Mouse (Mus musculus) liver, embryonic 16.5 days (tissue): Measurements from ENCODE around the gene Mcam. TPM values are rescaled to one million over a fixed set of nuclear protein-coding genes. Genes with fewer than 3 reads are reported as not detected.

ENCODE experiments used
- ATAC-seq: fragments of 200-750 bp; cut with Nextera tagmentation; 2 replicates; pipeline ENCODE4 v1.8.0; 2017; ENCODE audit warnings: low read depth, mild to moderate bottlenecking, moderate number of reproducible peaks, moderate library complexity
- H3K27ac ChIP-seq: fragments of 300-500 bp; sonication (generic); 2 replicates; pipeline ENCODE4 v1.5.1; 2014; ENCODE audit warnings: mild to moderate bottlenecking, low read length
- H3K27me3 ChIP-seq: fragments of 300-500 bp; sonication (generic); 2 replicates; pipeline ENCODE4 v1.6.1; 2014; ENCODE audit warnings: low read depth, low read length, mixed read lengths; ENCODE audit not compliant: control insufficient read depth, insufficient read depth
- H3K36me3 ChIP-seq: fragments of 300-500 bp; sonication (generic); 2 replicates; pipeline ENCODE4 v1.6.1; 2014; ENCODE audit warnings: mild to moderate bottlenecking; ENCODE audit not compliant: control insufficient read depth, insufficient read depth
- H3K4me1 ChIP-seq: fragments of 300-500 bp; sonication (generic); 2 replicates; pipeline ENCODE4 v1.6.1; 2014; ENCODE audit warnings: low read depth, low read length, mixed read lengths; ENCODE audit not compliant: control insufficient read depth
- H3K4me2 ChIP-seq: fragments of 300-500 bp; sonication (generic); 2 replicates; pipeline ENCODE4 v1.6.1; 2014; ENCODE audit warnings: low read depth, low read length, mixed read lengths
- H3K4me3 ChIP-seq: fragments of 300-500 bp; sonication (generic); 2 replicates; pipeline ENCODE4 v1.5.1; 2014; ENCODE audit warnings: low read depth, mild to moderate bottlenecking, low read length
- H3K9ac ChIP-seq: fragments of 300-500 bp; sonication (generic); 2 replicates; pipeline ENCODE4 v1.6.1; 2014; ENCODE audit warnings: low read depth, low read length
- H3K9me3 ChIP-seq: fragments of 300-500 bp; sonication (generic); replicated peaks from 2 replicates; pipeline ENCODE4 v1.6.1; 2016; ENCODE audit warnings: low read length; ENCODE audit not compliant: control insufficient read depth
- WGBS: fragments of 180-500 bp; shearing (Covaris S2); extraction: QIAGEN DNeasy Blood & Tissue Kit; methylation state at CpG from one replicate; pipeline ENCODE4 v1.1.7; 2014; ENCODE audit not compliant: insufficient replicate concordance; 5-methylcytosine and 5-hydroxymethylcytosine counted together
- polyA plus RNA-seq: library from polyadenylated mRNA; unstranded; fragments of >200 nt; fragmentation: Nextera tagmentation; extraction: Ambion mirVana; gene quantifications from 2 replicates; pipeline ENCODE4 v1.2.1, GENCODE M21; 2015

Mcam gene
- polyA plus RNA-seq, 1 experiment from 2014 or later = 5.6 TPM

DNA sequence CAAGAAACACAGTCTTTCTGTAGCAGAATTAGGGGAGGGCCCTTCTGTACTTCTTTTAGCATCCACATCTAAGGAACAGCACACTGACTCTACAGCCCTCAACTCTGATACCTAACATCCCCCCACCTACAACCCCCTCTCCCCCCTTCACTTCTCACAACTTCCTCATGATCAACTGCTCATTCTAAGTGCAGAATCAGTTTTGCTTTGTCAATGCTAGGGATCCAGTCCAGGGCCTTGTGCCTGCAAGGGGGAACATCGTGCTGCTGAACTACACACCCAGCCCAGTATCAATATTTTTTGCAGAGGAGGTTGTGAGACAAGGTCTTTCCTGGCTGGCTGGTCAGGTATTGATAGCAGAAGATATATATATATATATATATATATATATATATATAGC is 41.7 kb downstream of the Mcam start:
- Histone ChIP-seq H3K9ac (no peak overlapping the region), H3K36me3 (peaks cover 3% of the 10 kb centered on the region), H3K4me1 (peaks cover 2% of the 10 kb centered on the region; the same call in 1 of the 2 replicates), H3K27ac (no peak overlapping the region), H3K4me3 (no peak overlapping the region), H3K9me3 (no peaks in the 10 kb centered on the region), H3K27me3 (no peaks in the 10 kb centered on the region), H3K4me2 (no peak overlapping the region)
- WGBS = 19% methylated on average over 1 of the region's 1 CpGs
- ATAC-seq = no peak

- Histone ChIP-seq H3K4me2 (no peak overlapping the region), H3K27me3 (no peaks in the 10 kb centered on the region), H3K9ac (no peak overlapping the region), H3K4me3 (no peak overlapping the region), H3K4me1 (peaks cover 2% of the 10 kb centered on the region; the same call in 1 of the 2 replicates), H3K27ac (no peak overlapping the region), H3K36me3 (peaks cover 3% of the 10 kb centered on the region), H3K9me3 (no peaks in the 10 kb centered on the region)
- no peak for ATAC-seq
- WGBS = 33% methylated on average over 2 of the region's 2 CpGs
These were observed 43.1 kb downstream of the Mcam start for GRCm38 (mm10) chr9:44177405-44177804.

GRCm38 (mm10) chr9:44178389-44178788 is 44.1 kb downstream of the Mcam start:
- Histone ChIP-seq H3K9ac (no peak overlapping the region), H3K4me1 (peaks cover 2% of the 10 kb centered on the region; the same call in 1 of the 2 replicates), H3K9me3 (no peaks in the 10 kb centered on the region), H3K36me3 (no peaks in the 10 kb centered on the region; the same call in 1 of the 2 replicates), H3K27me3 (no peaks in the 10 kb centered on the region), H3K4me2 (no peak overlapping the region), H3K27ac (no peak overlapping the region), H3K4me3 (no peak overlapping the region)
- 75% methylated on average over 14 of the region's 14 CpGs for WGBS
- no peak for ATAC-seq

- no peak overlapping the region for H3K4me2 ChIP-seq
- no peaks in the 10 kb centered on the region for H3K27me3 ChIP-seq
- no peaks in the 10 kb centered on the region for H3K9me3 ChIP-seq
- 85% methylated on average over 12 of the region's 12 CpGs for WGBS
- H3K4me1 ChIP-seq = peaks cover 2% of the 10 kb centered on the region; the same call in 1 of the 2 replicates
- H3K9ac ChIP-seq = no peak overlapping the region
- no peaks in the 10 kb centered on the region; the same call in 1 of the 2 replicates for H3K36me3 ChIP-seq
- H3K4me3 ChIP-seq = no peak overlapping the region
- no peak for ATAC-seq
- no peak overlapping the region for H3K27ac ChIP-seq
These were observed 44.5 kb downstream of the Mcam start for GRCm38 (mm10) chr9:44178811-44179210.

DNA sequence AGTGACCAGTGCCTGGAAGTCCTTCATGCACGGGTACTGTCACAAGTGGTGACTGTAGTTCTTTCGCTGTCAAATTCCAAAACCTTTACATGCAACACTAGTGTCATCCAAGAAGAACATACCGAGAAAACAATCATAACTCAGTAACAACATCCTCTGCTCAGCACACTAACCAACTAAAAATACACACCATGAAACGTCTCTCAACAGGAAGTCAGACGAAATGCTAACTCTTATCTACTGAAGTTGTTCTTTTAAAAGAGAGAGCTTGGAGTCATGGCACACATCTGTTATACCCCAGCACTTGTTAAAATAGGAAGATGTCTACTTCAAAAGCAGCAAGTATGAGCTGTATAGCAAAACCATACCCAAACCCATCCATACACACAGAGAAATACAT is 47.3 kb downstream of the Mcam start:
- Histone ChIP-seq H3K9me3 (no peaks in the 10 kb centered on the region), H3K9ac (no peak overlapping the region), H3K27me3 (no peaks in the 10 kb centered on the region), H3K36me3 (no peaks in the 10 kb centered on the region; the same call in 1 of the 2 replicates), H3K4me3 (no peak overlapping the region), H3K4me2 (no peak overlapping the region), H3K27ac (no peak overlapping the region), H3K4me1 (peaks cover 2% of the 10 kb centered on the region; the same call in 1 of the 2 replicates)
- 42% methylated on average over 5 of the region's 5 CpGs for WGBS
- ATAC-seq = no peak

- Histone ChIP-seq H3K4me1 (peaks cover 3% of the 10 kb centered on the region), H3K9ac (no peak overlapping the region), H3K4me3 (no peak overlapping the region), H3K4me2 (no peak overlapping the region), H3K27me3 (no peaks in the 10 kb centered on the region), H3K36me3 (no peaks in the 10 kb centered on the region; the same call in 1 of the 2 replicates), H3K27ac (no peak overlapping the region), H3K9me3 (no peaks in the 10 kb centered on the region)
- WGBS = 68% methylated on average over 3 of the region's 3 CpGs
- ATAC-seq = no peak
These were observed 48.0 kb downstream of the Mcam start for GRCm38 (mm10) chr9:44182260-44182659.

GRCm38 (mm10) chr9:44188223-44188622 is 54.0 kb downstream of the Mcam start:
- Histone ChIP-seq H3K4me1 (peaks cover 4% of the 10 kb centered on the region), H3K27ac (no peak overlapping the region), H3K27me3 (no peaks in the 10 kb centered on the region), H3K9me3 (no peaks in the 10 kb centered on the region), H3K4me3 (no peak overlapping the region), H3K4me2 (no peak overlapping the region), H3K9ac (no peak overlapping the region), H3K36me3 (no peaks in the 10 kb centered on the region)
- 79% methylated on average over 12 of the region's 12 CpGs for WGBS
- no peak for ATAC-seq

DNA sequence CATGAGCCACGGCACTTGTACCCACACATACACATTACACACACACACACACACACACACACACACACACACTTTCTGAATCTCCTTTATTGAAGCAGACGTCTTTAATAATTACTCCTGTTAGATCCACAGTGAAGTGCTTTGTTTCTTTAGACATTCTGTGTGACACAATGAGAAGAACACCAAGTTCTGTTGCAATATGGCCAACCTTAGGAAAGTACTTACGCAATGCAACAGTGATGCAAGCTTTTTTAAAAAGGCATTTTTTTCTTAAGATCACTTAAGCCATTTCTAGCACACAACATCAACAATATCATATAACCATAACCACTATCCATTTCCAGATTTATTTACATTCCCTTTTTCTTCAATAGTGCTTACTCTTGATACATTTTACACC is 56.9 kb downstream of the Mcam start:
- no peaks in the 10 kb centered on the region for H3K36me3 ChIP-seq
- no peak for ATAC-seq
- no peak overlapping the region for H3K9ac ChIP-seq
- WGBS = 66% methylated on average over 3 of the region's 3 CpGs
- no peak overlapping the region for H3K4me3 ChIP-seq
- H3K9me3 ChIP-seq = no peaks in the 10 kb centered on the region
- no peaks in the 10 kb centered on the region for H3K27me3 ChIP-seq
- peaks cover 6% of the 10 kb centered on the region for H3K4me1 ChIP-seq
- H3K4me2 ChIP-seq = no peak overlapping the region
- H3K27ac ChIP-seq = no peak overlapping the region

- Histone ChIP-seq H3K4me3 (no peak overlapping the region), H3K36me3 (no peaks in the 10 kb centered on the region), H3K9ac (no peak overlapping the region), H3K9me3 (no peaks in the 10 kb centered on the region), H3K4me2 (no peak overlapping the region), H3K4me1 (peaks cover 5% of the 10 kb centered on the region), H3K27ac (no peak overlapping the region), H3K27me3 (no peaks in the 10 kb centered on the region)
- 64% methylated on average over 3 of the region's 3 CpGs for WGBS
- no peak for ATAC-seq
These were observed 58.0 kb downstream of the Mcam start for GRCm38 (mm10) chr9:44192312-44192711.
